Mouse (Mus musculus) forebrain, postnatal 0 days (tissue): ENCODE measurements around the gene Hoxa5. TPM values are rescaled to one million over a fixed set of nuclear protein-coding genes. Genes with fewer than 3 reads are reported as not detected.

Experiments
- ATAC-seq: fragments of 200-750 bp; cut with Nextera tagmentation; 2 replicates; pipeline ENCODE4 v1.8.0; 2017; ENCODE audit warnings: mild to moderate bottlenecking, moderate library complexity
- DNase-seq: peaks from one replicate; pipeline ENCODE4 v3.0.0-alpha.2; 2015
- H3K27ac ChIP-seq: fragments of 300-500 bp; sonication (generic); 2 replicates; pipeline ENCODE4 v1.5.1; 2014; ENCODE audit warnings: low read depth, mild to moderate bottlenecking, antibody characterized with exemption, low read length, moderate library complexity, mixed read lengths
- H3K27me3 ChIP-seq: fragments of 300-500 bp; sonication (generic); 2 replicates; pipeline ENCODE4 v1.6.1; 2014; ENCODE audit warnings: mild to moderate bottlenecking, low read length, mixed read lengths; ENCODE audit not compliant: insufficient read depth
- H3K36me3 ChIP-seq: fragments of 300-500 bp; sonication (generic); 2 replicates; pipeline ENCODE4 v1.6.1; 2014; ENCODE audit warnings: mild to moderate bottlenecking, moderate library complexity; ENCODE audit not compliant: insufficient read depth
- H3K4me1 ChIP-seq: fragments of 300-500 bp; sonication (generic); 2 replicates; pipeline ENCODE4 v1.6.1; 2014; ENCODE audit warnings: antibody characterized with exemption; ENCODE audit not compliant: insufficient read depth
- H3K4me2 ChIP-seq: fragments of 300-500 bp; sonication (generic); 2 replicates; pipeline ENCODE4 v1.6.1; 2014; ENCODE audit warnings: low read depth, mild to moderate bottlenecking, moderate library complexity
- H3K4me3 ChIP-seq: fragments of 300-500 bp; sonication (generic); 2 replicates; pipeline ENCODE4 v1.5.1; 2014; ENCODE audit warnings: low read depth, low read length, mixed read lengths
- H3K9ac ChIP-seq: fragments of 300-500 bp; sonication (generic); 2 replicates; pipeline ENCODE4 v1.6.1; 2014; ENCODE audit warnings: mild to moderate bottlenecking
- H3K9me3 ChIP-seq: fragments of 300-500 bp; sonication (generic); 2 replicates; pipeline ENCODE4 v1.6.1; 2016; ENCODE audit warnings: low read length
- CTCF ChIP-seq: sonication (generic); IDR thresholded peaks from 2 replicates; pipeline ENCODE4 v1.5.1; 2016; ENCODE audit warnings: antibody characterized with exemption, control low read depth, low read depth
- WGBS: fragments of 180-500 bp; shearing (Covaris S2); extraction: QIAGEN DNeasy Blood & Tissue Kit; methylation state at CpG from one replicate; pipeline ENCODE4 v1.1.7; 2014; 5-methylcytosine and 5-hydroxymethylcytosine counted together
- polyA plus RNA-seq: library from polyadenylated mRNA; unstranded; fragments of >200 nt; fragmentation: Nextera tagmentation; extraction: Ambion mirVana; gene quantifications from 2 replicates; pipeline ENCODE4 v1.2.1, GENCODE M21; 2015
- total RNA-seq: library from RNA; depleted of rRNA; stranded (reverse); fragments of >200 nt; gene quantifications from 2 replicates; pipeline ENCODE4 v1.2.3, GENCODE M21; 2014

Hoxa5 gene
- total and polyA plus RNA-seq, 2 experiments from 2014 or later: not detected

GRCm38 (mm10) chr6:52162611-52163365 is 41.6 kb downstream of the Hoxa5 start:
- DNase-seq (no peak), ATAC-seq (no peak)
- Histone ChIP-seq H3K9ac (no peak overlapping the region), H3K4me2 (no peak overlapping the region), H3K4me3 (no peak overlapping the region), H3K27ac (no peak overlapping the region), H3K4me1 (no peaks in the 10 kb centered on the region; the same call in 1 of the 2 replicates), H3K36me3 (no peaks in the 10 kb centered on the region), H3K9me3 (no peaks in the 10 kb centered on the region), H3K27me3 (peaks cover 91% of the 10 kb centered on the region)
- no peak for TF ChIP-seq CTCF
- WGBS: 2% methylated on average over 14 of the region's 14 CpGs

- H3K4me1 ChIP-seq: no peaks in the 10 kb centered on the region; the same call in 1 of the 2 replicates
- H3K9ac ChIP-seq: no peak overlapping the region
- no peak overlapping the region for H3K4me2 ChIP-seq
- peaks cover 93% of the 10 kb centered on the region for H3K27me3 ChIP-seq
- H3K36me3 ChIP-seq: no peaks in the 10 kb centered on the region
- H3K9me3 ChIP-seq: no peaks in the 10 kb centered on the region
- 5% methylated on average over 1 of the region's 1 CpGs for WGBS
- no peak overlapping the region for H3K4me3 ChIP-seq
- no peak for TF ChIP-seq CTCF
- no peak for ATAC-seq
- DNase-seq: no peak
- no peak overlapping the region for H3K27ac ChIP-seq
These were observed 42.4 kb downstream of the Hoxa5 start for GRCm38 (mm10) chr6:52162093-52162380.

GRCm38 (mm10) chr6:52161336-52162092 is 42.9 kb downstream of the Hoxa5 start:
- H3K4me2 ChIP-seq: no peak overlapping the region
- no peaks in the 10 kb centered on the region; the same call in 1 of the 2 replicates for H3K4me1 ChIP-seq
- no peak overlapping the region for H3K9ac ChIP-seq
- H3K36me3 ChIP-seq: no peaks in the 10 kb centered on the region
- H3K9me3 ChIP-seq: no peaks in the 10 kb centered on the region
- no peak for ATAC-seq
- WGBS: 4% methylated on average over 8 of the region's 8 CpGs
- no peak for DNase-seq
- TF ChIP-seq CTCF: no peak
- peaks cover 93% of the 10 kb centered on the region for H3K27me3 ChIP-seq
- no peak overlapping the region for H3K4me3 ChIP-seq
- H3K27ac ChIP-seq: no peak overlapping the region

- DNase-seq (peak; percentile 53), ATAC-seq (no peak)
- Histone ChIP-seq H3K27me3 (peaks cover 93% of the 10 kb centered on the region), H3K4me2 (no peak overlapping the region), H3K4me3 (no peak overlapping the region), H3K9ac (no peak overlapping the region), H3K27ac (no peak overlapping the region), H3K36me3 (no peaks in the 10 kb centered on the region), H3K4me1 (no peaks in the 10 kb centered on the region; the same call in 1 of the 2 replicates), H3K9me3 (no peaks in the 10 kb centered on the region)
- WGBS: 2% methylated on average over 30 of the region's 30 CpGs
- no peak for TF ChIP-seq CTCF
These were observed 43.7 kb downstream of the Hoxa5 start for GRCm38 (mm10) chr6:52160511-52161335.

GRCm38 (mm10) chr6:52159979-52160378 is 44.4 kb downstream of the Hoxa5 start:
- DNase-seq (no peak), ATAC-seq (no peak)
- Histone ChIP-seq H3K27ac (no peak overlapping the region), H3K4me3 (no peak overlapping the region), H3K9me3 (no peaks in the 10 kb centered on the region), H3K9ac (no peak overlapping the region), H3K27me3 (peaks cover 92% of the 10 kb centered on the region), H3K4me1 (no peaks in the 10 kb centered on the region; the same call in 1 of the 2 replicates), H3K36me3 (no peaks in the 10 kb centered on the region), H3K4me2 (no peak overlapping the region)
- WGBS: 5% methylated on average over 9 of the region's 9 CpGs
- no peak for TF ChIP-seq CTCF

GRCm38 (mm10) chr6:52159164-52159761 is 45.1 kb downstream of the Hoxa5 start:
- H3K27me3 ChIP-seq: peaks cover 94% of the 10 kb centered on the region
- 0 out of 2 replicates have a peak overlapping the region, but pooled peaks have one; percentile 80 for H3K4me2 ChIP-seq
- 0 out of 2 replicates have a peak overlapping the region, but pooled peaks have one; percentile 42 for H3K4me3 ChIP-seq
- no peak overlapping the region for H3K27ac ChIP-seq
- no peaks in the 10 kb centered on the region; the same call in 1 of the 2 replicates for H3K4me1 ChIP-seq
- no peak for ATAC-seq
- H3K36me3 ChIP-seq: no peaks in the 10 kb centered on the region
- H3K9ac ChIP-seq: no peak overlapping the region
- WGBS: 2% methylated on average over 12 of the region's 12 CpGs
- no peak for DNase-seq
- no peaks in the 10 kb centered on the region for H3K9me3 ChIP-seq
- no peak for TF ChIP-seq CTCF
